Mouse (Mus musculus) hindbrain, embryonic 14.5 days (tissue): ENCODE results near the gene Fam83c. TPM values are rescaled to one million over a fixed set of nuclear protein-coding genes. Genes with fewer than 3 reads are reported as not detected.

Experiments
- ATAC-seq: fragments of 200-750 bp; cut with Nextera tagmentation; 2 replicates; pipeline ENCODE4 v1.8.0; 2017; ENCODE audit warnings: moderate number of reproducible peaks, mild to moderate bottlenecking, moderate TSS enrichment, moderate library complexity; ENCODE audit not compliant: low FRiP score
- DNase-seq: peaks from one replicate; pipeline ENCODE4 v3.0.0-alpha.2; 2015; ENCODE audit warnings: low spot score
- H3K27ac ChIP-seq: fragments of 300-500 bp; sonication (generic); 2 replicates; pipeline ENCODE4 v1.5.1; 2014; ENCODE audit warnings: mild to moderate bottlenecking, moderate library complexity
- H3K27me3 ChIP-seq: fragments of 300-500 bp; sonication (generic); 2 replicates; pipeline ENCODE4 v1.6.1; 2014; ENCODE audit warnings: mild to moderate bottlenecking, low read length, mixed read lengths; ENCODE audit not compliant: control insufficient read depth, insufficient read depth
- H3K36me3 ChIP-seq: fragments of 300-500 bp; sonication (generic); replicated peaks from 2 replicates; pipeline ENCODE4 v1.6.1; 2014; ENCODE audit not compliant: control insufficient read depth, insufficient read depth
- H3K4me1 ChIP-seq: fragments of 300-500 bp; sonication (generic); replicated peaks from 2 replicates; pipeline ENCODE4 v1.6.1; 2014; ENCODE audit warnings: antibody characterized with exemption, low read length, mixed read lengths; ENCODE audit not compliant: control insufficient read depth, insufficient read depth
- H3K4me2 ChIP-seq: fragments of 300-500 bp; sonication (generic); replicated peaks from 2 replicates; pipeline ENCODE4 v1.6.1; 2014; ENCODE audit warnings: mild to moderate bottlenecking, moderate library complexity
- H3K4me3 ChIP-seq: fragments of 300-500 bp; sonication (generic); replicated peaks from 2 replicates; pipeline ENCODE4 v1.5.1; 2014; ENCODE audit warnings: mild to moderate bottlenecking, low read length
- H3K9ac ChIP-seq: fragments of 300-500 bp; sonication (generic); 2 replicates; pipeline ENCODE4 v1.6.1; 2014
- H3K9me3 ChIP-seq: fragments of 300-500 bp; sonication (generic); 2 replicates; pipeline ENCODE4 v1.6.1; 2016; ENCODE audit warnings: low read length; ENCODE audit not compliant: control insufficient read depth
- WGBS: fragments of 180-500 bp; shearing (Covaris S2); extraction: QIAGEN DNeasy Blood & Tissue Kit; methylation state at CpG from one replicate; pipeline ENCODE4 v1.1.7; 2014; 5-methylcytosine and 5-hydroxymethylcytosine counted together
- polyA plus RNA-seq: library from polyadenylated mRNA; unstranded; fragments of >200 nt; fragmentation: Nextera tagmentation; extraction: Ambion mirVana; gene quantifications from 2 replicates; pipeline ENCODE4 v1.2.1, GENCODE M21; 2014

The Fam83c gene
- polyA plus RNA-seq, 1 experiment from 2014 or later: 0.31 TPM

DNA sequence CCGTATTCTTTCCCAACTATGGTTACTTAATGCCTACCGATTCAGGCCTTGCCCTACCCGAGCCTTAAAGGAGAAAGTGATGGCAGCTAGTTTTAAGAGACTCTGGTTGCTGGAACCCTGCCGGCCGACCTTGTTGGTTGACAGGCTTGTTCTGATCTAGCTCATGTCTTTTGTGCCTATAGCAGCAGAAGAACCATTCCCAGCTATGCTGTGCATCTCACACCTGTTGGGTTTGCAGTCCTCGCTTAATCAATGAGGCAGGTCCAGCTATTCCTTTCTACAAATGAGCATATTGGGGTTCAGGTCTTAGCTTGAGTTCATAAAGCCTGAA lies 28.8 kb downstream of the Fam83c start:
- H3K27ac ChIP-seq: no peak overlapping the region
- no peaks in the 10 kb centered on the region for H3K27me3 ChIP-seq
- WGBS: 90% methylated on average over 6 of the region's 6 CpGs
- DNase-seq (no peak), ATAC-seq (no peak)
- no peak overlapping the region for H3K9ac ChIP-seq
- H3K4me3 ChIP-seq: no peak overlapping the region
- H3K9me3 ChIP-seq: no peaks in the 10 kb centered on the region
- H3K4me2 ChIP-seq: no peak overlapping the region
- no peaks in the 10 kb centered on the region for H3K4me1 ChIP-seq
- H3K36me3 ChIP-seq: peaks cover 40% of the 10 kb centered on the region

DNA sequence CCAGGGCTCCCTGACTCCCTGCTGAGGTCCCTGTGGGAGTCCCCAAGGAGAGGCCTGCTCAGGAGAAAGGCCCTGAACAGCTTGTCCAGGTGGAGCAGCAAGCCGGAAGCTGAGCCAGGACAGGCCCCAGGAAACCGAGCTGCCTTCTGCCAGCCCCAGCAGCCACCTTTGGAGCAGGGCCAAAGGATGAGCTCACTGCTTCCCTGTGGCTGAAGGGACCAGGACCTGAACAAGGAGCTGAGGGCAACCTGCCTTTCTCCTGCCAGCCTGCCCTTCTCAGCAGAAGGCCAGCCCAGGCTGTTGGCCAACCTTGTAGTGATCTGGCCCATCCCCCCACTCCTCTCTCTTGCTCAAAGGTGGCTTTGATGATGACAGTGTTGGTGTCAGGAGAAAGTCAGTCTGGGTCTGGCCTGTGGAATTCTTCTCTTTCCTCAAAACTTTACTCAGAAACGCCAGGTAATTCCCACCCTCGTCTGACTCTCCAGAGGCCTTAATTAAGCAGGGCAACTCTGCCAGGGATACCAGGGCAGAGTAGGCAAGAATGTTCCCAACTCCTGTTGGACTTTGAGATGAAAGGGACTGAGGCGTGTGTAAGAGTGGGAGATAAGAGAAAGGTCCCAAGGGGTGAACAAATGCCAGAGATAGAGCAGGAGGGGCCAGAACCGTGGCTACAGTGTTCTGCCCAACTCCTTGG lies 29.3 kb downstream of the Fam83c start:
- Histone ChIP-seq H3K27me3 (no peaks in the 10 kb centered on the region), H3K4me3 (no peak overlapping the region), H3K9me3 (no peaks in the 10 kb centered on the region), H3K27ac (no peak overlapping the region), H3K9ac (no peak overlapping the region), H3K36me3 (peaks cover 43% of the 10 kb centered on the region), H3K4me1 (no peaks in the 10 kb centered on the region), H3K4me2 (no peak overlapping the region)
- 60% methylated on average over 6 of the region's 6 CpGs for WGBS
- ATAC-seq (no peak), DNase-seq (no peak)

DNA sequence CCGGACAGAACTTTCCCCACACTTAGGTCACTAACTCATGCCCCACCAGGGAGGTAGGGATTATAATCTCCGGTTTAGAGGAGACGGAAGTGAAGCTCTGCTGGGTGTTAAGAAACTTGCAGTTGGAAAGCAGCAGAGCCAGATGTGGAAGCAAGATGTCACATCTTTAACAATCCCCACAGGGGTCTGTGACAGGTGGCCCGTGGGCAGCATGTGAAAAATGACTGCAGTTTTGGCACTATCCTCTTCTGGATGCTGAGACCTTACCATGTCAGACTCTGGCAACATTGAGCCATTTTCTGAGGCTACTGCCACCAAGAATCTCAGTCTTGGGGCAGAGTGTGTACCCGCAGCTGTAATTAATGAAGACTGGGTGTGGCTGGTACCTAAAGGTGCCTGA lies 30.6 kb downstream of the Fam83c start:
- no peak overlapping the region for H3K4me2 ChIP-seq
- no peak overlapping the region for H3K4me3 ChIP-seq
- peaks cover 50% of the 10 kb centered on the region for H3K36me3 ChIP-seq
- no peak overlapping the region for H3K9ac ChIP-seq
- ATAC-seq (no peak), DNase-seq (no peak)
- H3K27me3 ChIP-seq: no peaks in the 10 kb centered on the region
- 72% methylated on average over 5 of the region's 5 CpGs for WGBS
- H3K4me1 ChIP-seq: no peaks in the 10 kb centered on the region
- no peaks in the 10 kb centered on the region for H3K9me3 ChIP-seq
- H3K27ac ChIP-seq: no peak overlapping the region

GRCm38 (mm10) chr2:155802761-155803160 lies 31.9 kb downstream of the Fam83c start:
- no peak overlapping the region for H3K9ac ChIP-seq
- ATAC-seq: no peak
- H3K4me3 ChIP-seq: no peak overlapping the region
- peaks cover 58% of the 10 kb centered on the region for H3K36me3 ChIP-seq
- H3K9me3 ChIP-seq: no peaks in the 10 kb centered on the region
- no peak for DNase-seq
- no peaks in the 10 kb centered on the region for H3K4me1 ChIP-seq
- no peak overlapping the region for H3K4me2 ChIP-seq
- H3K27ac ChIP-seq: no peak overlapping the region
- no peaks in the 10 kb centered on the region for H3K27me3 ChIP-seq
- WGBS: 55% methylated on average over 3 of the region's 3 CpGs

- Histone ChIP-seq H3K36me3 (peaks cover 77% of the 10 kb centered on the region), H3K4me2 (no peak overlapping the region)
- 65% methylated on average over 3 of the region's 3 CpGs for WGBS
These were observed 36.0 kb downstream of the Fam83c start for GRCm38 (mm10) chr2:155798613-155799012.

DNA sequence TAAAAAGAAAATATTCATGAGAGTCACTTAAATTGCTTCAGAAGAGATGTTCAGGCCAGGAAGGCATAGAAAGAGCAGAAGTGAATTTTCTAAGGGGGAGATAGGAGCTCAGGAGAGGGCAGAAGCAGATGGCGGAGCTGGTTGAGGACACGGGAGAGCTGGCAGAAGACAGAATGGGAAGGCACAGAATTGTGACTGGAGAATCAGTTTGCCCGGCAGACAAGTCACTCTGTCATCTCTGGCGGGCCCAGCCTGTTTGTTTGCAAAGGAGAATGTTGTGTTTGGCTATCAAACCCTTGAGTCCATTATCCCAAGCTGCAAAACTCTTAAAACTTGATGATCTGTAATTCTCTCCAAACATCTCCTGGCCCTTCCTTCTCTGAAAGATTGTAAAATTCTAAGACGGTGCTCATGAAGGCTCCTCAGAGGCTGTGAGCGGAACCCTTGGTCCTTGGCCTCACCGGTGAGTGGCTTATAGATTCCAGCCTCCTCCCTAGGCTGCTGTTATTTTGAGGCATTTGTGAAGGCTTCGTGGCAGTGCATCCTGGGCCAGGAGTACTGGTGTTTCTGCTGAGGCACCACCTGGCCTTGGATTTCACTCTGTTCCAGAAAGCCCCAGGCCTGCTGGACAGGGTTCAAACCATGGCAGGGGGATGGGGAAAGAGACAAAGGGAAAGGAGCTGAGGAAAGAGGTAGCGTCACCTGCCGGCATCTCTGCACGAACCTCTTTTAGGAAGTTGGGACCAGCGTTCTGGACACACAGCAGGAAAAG lies 39.8 kb downstream of the Fam83c start:
- Histone ChIP-seq H3K4me2 (no peak overlapping the region), H3K4me1 (no peaks in the 10 kb centered on the region), H3K27ac (no peak overlapping the region), H3K9ac (no peak overlapping the region), H3K36me3 (peaks cover 45% of the 10 kb centered on the region), H3K4me3 (no peak overlapping the region), H3K27me3 (no peaks in the 10 kb centered on the region), H3K9me3 (no peaks in the 10 kb centered on the region)
- ATAC-seq (no peak), DNase-seq (no peak)
- 93% methylated on average over 12 of the region's 12 CpGs for WGBS

More at GRCm38 (mm10) chr2:155798613-155799012, 36.0 kb downstream of the Fam83c start:
- Histone ChIP-seq H3K4me3 (no peak overlapping the region), H3K9me3 (no peaks in the 10 kb centered on the region), H3K27me3 (no peaks in the 10 kb centered on the region), H3K4me1 (no peaks in the 10 kb centered on the region), H3K27ac (no peak overlapping the region), H3K9ac (no peak overlapping the region)
- no peak for ATAC-seq
- no peak for DNase-seq

GRCm38 (mm10) chr2:155792899-155793298 lies 41.8 kb downstream of the Fam83c start:
- no peak overlapping the region for H3K4me2 ChIP-seq
- ATAC-seq: no peak

DNA sequence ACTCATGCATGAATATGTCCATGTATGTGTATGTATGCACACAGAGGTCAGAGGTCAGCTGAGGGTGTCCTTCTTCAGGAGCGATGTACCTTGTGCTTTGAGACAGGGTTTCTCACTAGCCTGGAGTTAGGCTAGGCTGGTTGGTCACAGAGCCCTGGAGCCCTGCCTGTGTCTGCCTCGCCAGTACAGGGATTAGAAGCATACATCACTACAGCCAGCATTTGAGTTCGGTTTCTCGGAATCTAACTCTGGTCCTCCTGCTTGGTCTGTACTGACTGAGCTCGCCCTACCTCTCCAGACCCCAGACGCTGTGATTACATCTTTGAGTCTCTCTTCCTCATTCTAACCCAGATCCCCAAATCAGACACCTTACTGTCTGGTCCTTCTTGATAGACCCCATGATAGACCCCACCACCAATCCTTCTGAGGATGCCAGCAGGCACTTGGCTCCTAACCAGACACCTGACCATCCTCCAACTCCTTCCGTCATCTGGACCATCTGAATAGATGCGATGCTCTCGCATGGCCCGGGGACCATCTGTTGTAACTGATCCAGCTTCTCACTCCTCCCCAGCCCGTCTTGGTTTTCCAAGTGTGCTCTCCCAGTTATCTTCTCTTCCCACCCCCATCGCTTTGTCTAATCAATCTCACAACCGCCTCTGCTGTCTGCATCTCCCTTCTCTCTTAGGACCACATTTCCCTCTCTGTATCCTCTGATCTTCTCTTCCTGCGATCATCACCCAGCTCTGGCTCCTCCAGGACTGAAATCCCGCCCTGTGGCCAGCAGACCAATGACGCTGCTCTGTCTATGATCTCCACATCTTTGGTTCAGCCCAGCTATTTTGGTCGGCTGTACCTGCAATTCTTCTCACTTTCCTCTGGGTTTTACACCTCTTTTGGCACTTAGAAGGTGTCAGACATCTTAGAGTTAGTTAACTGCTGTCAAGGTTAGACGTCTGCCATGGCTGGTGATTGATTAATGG lies 46.4 kb downstream of the Fam83c start:
- H3K27me3 ChIP-seq: no peaks in the 10 kb centered on the region
- no peak overlapping the region for H3K9ac ChIP-seq
- no peak for DNase-seq
- H3K4me1 ChIP-seq: no peaks in the 10 kb centered on the region
- H3K9me3 ChIP-seq: no peaks in the 10 kb centered on the region
- H3K36me3 ChIP-seq: no peaks in the 10 kb centered on the region; the same call in 1 of the 2 replicates
- H3K4me2 ChIP-seq: no peak overlapping the region
- 75% methylated on average over 18 of the region's 18 CpGs for WGBS
- H3K27ac ChIP-seq: no peak overlapping the region
- no peak for ATAC-seq
- no peak overlapping the region for H3K4me3 ChIP-seq

More at GRCm38 (mm10) chr2:155792899-155793298, 41.8 kb downstream of the Fam83c start:
- H3K36me3 ChIP-seq: peaks cover 26% of the 10 kb centered on the region
- H3K9ac ChIP-seq: no peak overlapping the region
- no peak for DNase-seq
- 40% methylated on average over 12 of the region's 12 CpGs for WGBS
- H3K9me3 ChIP-seq: no peaks in the 10 kb centered on the region
- no peak overlapping the region for H3K27ac ChIP-seq
- H3K4me3 ChIP-seq: no peak overlapping the region
- no peaks in the 10 kb centered on the region for H3K4me1 ChIP-seq
- H3K27me3 ChIP-seq: no peaks in the 10 kb centered on the region

- H3K4me3 ChIP-seq: no peak overlapping the region
- WGBS: 81% methylated on average over 5 of the region's 5 CpGs
- no peak overlapping the region for H3K27ac ChIP-seq
- no peaks in the 10 kb centered on the region for H3K9me3 ChIP-seq
- no peak overlapping the region for H3K4me2 ChIP-seq
- no peak for ATAC-seq
- H3K36me3 ChIP-seq: no peaks in the 10 kb centered on the region
- no peak overlapping the region for H3K9ac ChIP-seq
- no peaks in the 10 kb centered on the region for H3K27me3 ChIP-seq
- no peak for DNase-seq
- no peaks in the 10 kb centered on the region for H3K4me1 ChIP-seq
These were observed 47.7 kb downstream of the Fam83c start for GRCm38 (mm10) chr2:155786905-155787304.
